ENCODE assay signal across 12 mouse cellular contexts in the genomic region with DNA sequence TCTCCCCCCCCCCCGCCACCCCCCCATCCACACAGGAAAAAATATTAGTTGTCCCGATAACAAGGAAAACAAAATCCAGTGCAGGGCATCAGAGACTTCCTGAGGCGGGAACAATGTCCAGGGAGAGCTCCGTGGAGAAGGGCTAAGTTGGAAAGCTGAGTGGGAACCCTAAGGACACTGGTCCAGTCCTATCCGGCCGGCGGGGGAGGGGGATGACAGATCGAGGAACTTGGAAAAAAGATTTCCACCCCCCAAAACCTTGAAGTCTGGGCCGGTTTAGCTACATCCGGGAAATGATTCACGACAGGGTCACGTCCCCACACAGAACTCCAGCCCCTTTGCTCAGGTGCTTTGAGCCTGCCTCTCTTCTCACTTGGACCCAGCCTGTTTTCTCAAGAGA. TPM values are rescaled to one million over a fixed set of nuclear protein-coding genes. Genes with fewer than 3 reads are reported as not detected.
DNase-seq lines count a peak whose midpoint lies in the region; ATAC-seq lines count a peak whose summit lies in the region.
"Had no signal": no experiment of that assay in that cellular context is flagged by ENCODE, and none has a peak within 500 bp of the region (broad histone marks: within the 10 kb centered on the region; RNA-seq: fewer than 3 reads in every experiment).

No protein-coding gene starts in this region.

- no peak overlapping the region for H3K27ac ChIP-seq in liver, embryonic 11.5 days (ENCODE audit: low read depth, low read length)
- no peak overlapping the region for H3K27ac ChIP-seq in liver, embryonic 12.5 days
- peak overlapping the region; percentile 50 for H3K27ac ChIP-seq in heart, embryonic 16.5 days (ENCODE audit: low read length)
- H3K27ac ChIP-seq in stomach, embryonic 16.5 days (ENCODE audit: low read length): no peak overlapping the region
- H3K27ac ChIP-seq: left cerebral cortex, adult 2 months; neural tube, embryonic 12.5 days had no signal

- H3K9ac ChIP-seq in liver, embryonic 11.5 days (ENCODE audit: low read depth, low read length): no peak overlapping the region
- no peak overlapping the region for H3K9ac ChIP-seq in liver, embryonic 12.5 days
- no peak overlapping the region for H3K9ac ChIP-seq in heart, embryonic 16.5 days (ENCODE audit: low read length)
- H3K9ac ChIP-seq in stomach, embryonic 16.5 days (ENCODE audit: low read length): peak overlapping the region; percentile 8; the same call in 1 of the 2 replicates
- H3K9ac ChIP-seq: neural tube, embryonic 12.5 days had no signal

- H3K4me2 ChIP-seq in liver, embryonic 11.5 days: no peak overlapping the region
- H3K4me2 ChIP-seq in liver, embryonic 12.5 days: no peak overlapping the region
- H3K4me2 ChIP-seq in heart, embryonic 16.5 days (ENCODE audit: low read depth, low read length): no peak overlapping the region
- H3K4me2 ChIP-seq in stomach, embryonic 16.5 days (ENCODE audit: low read depth, low read length): no peak overlapping the region
- H3K4me2 ChIP-seq: neural tube, embryonic 12.5 days had no signal

- no peaks in the 10 kb centered on the region; the same call in 1 of the 2 replicates for H3K27me3 ChIP-seq in liver, embryonic 11.5 days (replicated peaks; ENCODE audit: control insufficient read depth, insufficient read depth, low read length)
- H3K27me3 ChIP-seq in liver, embryonic 12.5 days (replicated peaks): peaks cover 28% of the 10 kb centered on the region
- no peaks in the 10 kb centered on the region for H3K27me3 ChIP-seq in heart, embryonic 16.5 days (ENCODE audit: control insufficient read depth, insufficient read depth, low read length)
- no peaks in the 10 kb centered on the region for H3K27me3 ChIP-seq in stomach, embryonic 16.5 days (ENCODE audit: control insufficient read depth, insufficient read depth, low read length)

- no peaks in the 10 kb centered on the region for H3K36me3 ChIP-seq in liver, embryonic 11.5 days (ENCODE audit: control insufficient read depth, insufficient read depth, low read length)
- H3K36me3 ChIP-seq in liver, embryonic 12.5 days: no peaks in the 10 kb centered on the region
- H3K36me3 ChIP-seq in heart, embryonic 16.5 days (ENCODE audit: control insufficient read depth, insufficient read depth): no peaks in the 10 kb centered on the region
- no peaks in the 10 kb centered on the region for H3K36me3 ChIP-seq in stomach, embryonic 16.5 days (ENCODE audit: control insufficient read depth, insufficient read depth, low read length)
- H3K36me3 ChIP-seq: neural tube, embryonic 12.5 days had no signal

- ATAC-seq in liver, embryonic 11.5 days (replicated peaks; ENCODE audit: low FRiP score): peak; percentile 28; the same call in 1 of the 2 replicates
- no peak for ATAC-seq in liver, embryonic 12.5 days
- peak; percentile 56 for ATAC-seq in heart, embryonic 16.5 days (replicated peaks; ENCODE audit: extremely low read depth, insufficient read depth, low FRiP score)
- no peak for ATAC-seq in stomach, embryonic 16.5 days (ENCODE audit: insufficient read depth, low FRiP score)
- no peak for ATAC-seq in activated CD4-positive, CD25-positive, alpha-beta regulatory T cell, adult 4 months

- WGBS in liver, embryonic 11.5 days: 45% methylated on average over 12 of the region's 12 CpGs
- WGBS in liver, embryonic 12.5 days (ENCODE audit: insufficient replicate concordance): 42% methylated on average over 12 of the region's 12 CpGs
- 41% methylated on average over 12 of the region's 12 CpGs for WGBS in heart, embryonic 16.5 days
- 31% methylated on average over 12 of the region's 12 CpGs for WGBS in stomach, embryonic 16.5 days

- H3K9me3 ChIP-seq in liver, embryonic 11.5 days (ENCODE audit: control insufficient read depth, low read length): no peaks in the 10 kb centered on the region
- no peaks in the 10 kb centered on the region; the same call in 1 of the 2 replicates for H3K9me3 ChIP-seq in liver, embryonic 12.5 days (replicated peaks)
- H3K9me3 ChIP-seq in heart, embryonic 16.5 days (replicated peaks; ENCODE audit: control insufficient read depth, low read length): no peaks in the 10 kb centered on the region; the same call in 1 of the 2 replicates
- no peaks in the 10 kb centered on the region for H3K9me3 ChIP-seq in stomach, embryonic 16.5 days (replicated peaks; ENCODE audit: control insufficient read depth, low read length)

- peaks cover 8% of the 10 kb centered on the region for H3K4me1 ChIP-seq in liver, embryonic 11.5 days (replicated peaks; ENCODE audit: control insufficient read depth, insufficient read depth, low read length)
- H3K4me1 ChIP-seq in liver, embryonic 12.5 days: peaks cover 12% of the 10 kb centered on the region; the same call in 1 of the 2 replicates
- no peaks in the 10 kb centered on the region for H3K4me1 ChIP-seq in heart, embryonic 16.5 days (ENCODE audit: control insufficient read depth, insufficient read depth, low read length)
- no peaks in the 10 kb centered on the region for H3K4me1 ChIP-seq in stomach, embryonic 16.5 days (ENCODE audit: control insufficient read depth, insufficient read depth, low read length)

- DNase-seq in liver, embryonic 11.5 days (ENCODE audit: low spot score): no peak
- peak; percentile 81 to 88 for DNase-seq in kidney, postnatal 25 days
- DNase-seq in layer of hippocampus, adult 18-20 months (ENCODE audit: low spot score in 2 of 2): no peak
- no peak for DNase-seq in gastrocnemius, postnatal 25 days
- DNase-seq: cerebellum, adult 9-11 months had no signal

- H3K4me3 ChIP-seq in liver, embryonic 11.5 days (ENCODE audit: low read depth, low read length): no peak overlapping the region
- no peak overlapping the region for H3K4me3 ChIP-seq in liver, embryonic 12.5 days
- no peak overlapping the region for H3K4me3 ChIP-seq in heart, embryonic 16.5 days (ENCODE audit: low read length)
- no peak overlapping the region for H3K4me3 ChIP-seq in stomach, embryonic 16.5 days (replicated peaks; ENCODE audit: low read length)
- H3K4me3 ChIP-seq: left cerebral cortex, adult 2 months; neural tube, embryonic 12.5 days had no signal

RNA-seq across cellular contexts. Expression of a gene that starts 14.0 kb away (rescaled TPM):
- polyA plus RNA-seq in liver, embryonic 11.5 days (2014; fragmentation: Nextera tagmentation; extraction: Ambion mirVana): 5.3 and 5.9 TPM in 2 replicates
- 3.0 and 3.1 TPM in 2 replicates for polyA plus RNA-seq in liver, embryonic 12.5 days (2016; fragmentation: Nextera tagmentation; extraction: Ambion mirVana)
- polyA plus RNA-seq in heart, embryonic 16.5 days (2015; fragmentation: Nextera tagmentation; extraction: Ambion mirVana): 14.1 TPM in 2 replicates
- polyA plus RNA-seq in stomach, embryonic 16.5 days (2015; fragmentation: Nextera tagmentation; extraction: Ambion mirVana): 6.8 and 8.2 TPM in 2 replicates
- 1 to 10 TPM; 2.0 to 2.8 TPM for total RNA-seq in layer of hippocampus, adult 18-20 months (2021)
- total RNA-seq in gastrocnemius, postnatal 25 days (2021): 1 to 10 TPM; 3.2 to 4.5 TPM
- polyA plus RNA-seq in activated CD4-positive, CD25-positive, alpha-beta regulatory T cell, adult 4 months (2017; shearing (Covaris generic)): not detected

RNA-seq across cellular contexts. Expression of a gene that starts 23.0 kb away (rescaled TPM):
- 13.4 and 14.0 TPM in 2 replicates for polyA plus RNA-seq in liver, embryonic 11.5 days (2014; fragmentation: Nextera tagmentation; extraction: Ambion mirVana)
- 9.8 and 10.3 TPM in 2 replicates for polyA plus RNA-seq in liver, embryonic 12.5 days (2016; fragmentation: Nextera tagmentation; extraction: Ambion mirVana)
- polyA plus RNA-seq in heart, embryonic 16.5 days (2015; fragmentation: Nextera tagmentation; extraction: Ambion mirVana): 13.3 and 13.6 TPM in 2 replicates
- 17.5 and 19.8 TPM in 2 replicates for polyA plus RNA-seq in stomach, embryonic 16.5 days (2015; fragmentation: Nextera tagmentation; extraction: Ambion mirVana)
- total RNA-seq in layer of hippocampus, adult 18-20 months (2021): 10 to 100 TPM; 44.2 to 49.9 TPM
- 1 to 10 TPM; 7.8 to 8.1 TPM for total RNA-seq in gastrocnemius, postnatal 25 days (2021)
- 1 to 10 TPM; 4.7 to 7.1 TPM for polyA plus RNA-seq in activated CD4-positive, CD25-positive, alpha-beta regulatory T cell, adult 4 months (2017; shearing (Covaris generic))

RNA-seq across cellular contexts. Expression of a gene that starts 39.5 kb away (rescaled TPM):
- 2.9 and 3.2 TPM in 2 replicates for polyA plus RNA-seq in liver, embryonic 11.5 days (2014; fragmentation: Nextera tagmentation; extraction: Ambion mirVana)
- 1.0 and 1.4 TPM in 2 replicates for polyA plus RNA-seq in liver, embryonic 12.5 days (2016; fragmentation: Nextera tagmentation; extraction: Ambion mirVana)
- 0.42 and 0.50 TPM in 2 replicates for polyA plus RNA-seq in heart, embryonic 16.5 days (2015; fragmentation: Nextera tagmentation; extraction: Ambion mirVana)
- polyA plus RNA-seq in stomach, embryonic 16.5 days (2015; fragmentation: Nextera tagmentation; extraction: Ambion mirVana): 1.5 and 2.4 TPM in 2 replicates
- total RNA-seq in layer of hippocampus, adult 18-20 months (2021): 1 to 10 TPM; 6.6 TPM
- 10 to 100 TPM; 14.2 to 69.5 TPM for total RNA-seq in gastrocnemius, postnatal 25 days (2021)
- polyA plus RNA-seq in activated CD4-positive, CD25-positive, alpha-beta regulatory T cell, adult 4 months (2017; shearing (Covaris generic)): not detected

RNA-seq across cellular contexts. Expression of a gene that starts 40.5 kb away (rescaled TPM):
- 0.38 TPM in 1 of 2 replicates, not detected in the other for polyA plus RNA-seq in liver, embryonic 11.5 days (2014; fragmentation: Nextera tagmentation; extraction: Ambion mirVana)
- polyA plus RNA-seq in liver, embryonic 12.5 days (2016; fragmentation: Nextera tagmentation; extraction: Ambion mirVana): 0.07 TPM in 1 of 2 replicates, not detected in the other
- 1.0 and 1.3 TPM in 2 replicates for polyA plus RNA-seq in heart, embryonic 16.5 days (2015; fragmentation: Nextera tagmentation; extraction: Ambion mirVana)
- 30.2 and 34.5 TPM in 2 replicates for polyA plus RNA-seq in stomach, embryonic 16.5 days (2015; fragmentation: Nextera tagmentation; extraction: Ambion mirVana)
- 1 to 10 TPM; 7.5 to 7.9 TPM for total RNA-seq in layer of hippocampus, adult 18-20 months (2021)
- not detected for total RNA-seq in gastrocnemius, postnatal 25 days (2021)
- polyA plus RNA-seq in activated CD4-positive, CD25-positive, alpha-beta regulatory T cell, adult 4 months (2017; shearing (Covaris generic)): not detected
- total RNA-seq: gastrocnemius, adult 8-10 months had no signal

Comparison
In these comparisons a context has a peak if more than half of its experiments do, and no peak if none do; other contexts are left out.
1. ATAC-seq: peak in liver, embryonic 11.5 days (single experiment) and heart, embryonic 16.5 days (single experiment); none in liver, embryonic 12.5 days (single experiment), stomach, embryonic 16.5 days (single experiment) and activated CD4-positive, CD25-positive, alpha-beta regulatory T cell, adult 4 months (single experiment).
2. DNase-seq: peak in kidney, postnatal 25 days (2 of 2); none in liver, embryonic 11.5 days (single experiment), layer of hippocampus, adult 18-20 months (0 of 2) and gastrocnemius, postnatal 25 days (single experiment).